Mouse (Mus musculus) MN1 (cell line): ENCODE data around the gene Rps24.

Source experiments
- DNase-seq: peaks from one replicate; pipeline ENCODE4 v3.0.0-alpha.2; 2016; ENCODE audit warnings: low spot score

Gene Rps24

DNA sequence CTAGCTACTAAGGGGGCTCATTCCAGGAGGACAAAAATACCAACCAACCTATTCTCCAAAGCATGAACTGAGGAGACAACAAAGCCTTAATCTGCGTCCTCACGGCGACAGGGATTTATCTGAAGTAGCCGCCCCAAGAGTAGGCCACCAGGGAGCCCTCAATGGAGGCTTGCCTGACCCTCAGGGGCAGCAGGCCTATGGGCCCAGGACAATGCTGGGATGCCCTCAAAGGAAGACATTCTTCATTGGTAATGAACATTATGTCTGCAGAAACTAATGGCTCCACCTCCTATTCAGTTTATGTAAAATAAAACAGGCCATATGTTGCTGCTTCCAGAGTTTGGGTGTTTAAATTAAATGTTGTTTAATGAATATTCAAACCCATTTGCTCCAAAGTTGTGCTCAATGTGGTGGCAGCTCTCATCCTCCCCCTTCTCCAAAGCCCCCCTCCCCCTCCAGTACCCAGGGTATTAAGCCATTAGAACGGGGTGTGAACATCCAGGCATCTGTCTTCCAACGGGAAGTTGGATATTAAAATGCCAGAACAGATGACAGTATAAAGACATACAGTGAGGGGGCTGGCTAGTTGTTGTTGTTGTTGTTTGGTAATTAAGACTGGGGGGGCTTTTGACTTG lies 25.7 kb downstream of the Rps24 start:
- no peak for DNase-seq

GRCm38 (mm10) chr14:24521597-24521996 lies 34.7 kb downstream of the Rps24 start:
- DNase-seq = no peak

DNA sequence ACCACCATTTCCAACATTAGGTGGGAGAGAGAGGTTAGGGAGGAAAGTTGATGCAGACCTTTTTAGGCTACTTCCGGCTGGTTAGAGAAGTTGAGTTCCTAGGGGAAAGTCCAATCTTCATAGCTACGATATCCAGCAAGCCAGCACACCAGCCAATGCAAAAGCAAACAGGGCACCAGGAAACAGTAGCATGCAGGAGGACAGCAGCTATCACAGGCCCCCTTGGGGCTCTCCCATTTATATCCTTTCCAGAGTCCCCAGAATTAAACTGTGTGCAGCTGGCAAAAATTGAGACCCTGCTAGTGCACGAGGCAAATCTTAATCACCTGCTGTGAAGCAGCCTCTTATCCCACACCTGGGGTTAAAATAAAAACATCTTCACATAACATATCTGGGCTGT lies 38.2 kb downstream of the Rps24 start:
- no peak for DNase-seq

- DNase-seq = no peak
These were observed 38.9 kb downstream of the Rps24 start for GRCm38 (mm10) chr14:24525677-24526415.

GRCm38 (mm10) chr14:24526440-24526839 lies 39.5 kb downstream of the Rps24 start:
- DNase-seq = peak; percentile 23

- DNase-seq = peak; percentile 50
These were observed 43.3 kb downstream of the Rps24 start for GRCm38 (mm10) chr14:24530228-24530627.

DNA sequence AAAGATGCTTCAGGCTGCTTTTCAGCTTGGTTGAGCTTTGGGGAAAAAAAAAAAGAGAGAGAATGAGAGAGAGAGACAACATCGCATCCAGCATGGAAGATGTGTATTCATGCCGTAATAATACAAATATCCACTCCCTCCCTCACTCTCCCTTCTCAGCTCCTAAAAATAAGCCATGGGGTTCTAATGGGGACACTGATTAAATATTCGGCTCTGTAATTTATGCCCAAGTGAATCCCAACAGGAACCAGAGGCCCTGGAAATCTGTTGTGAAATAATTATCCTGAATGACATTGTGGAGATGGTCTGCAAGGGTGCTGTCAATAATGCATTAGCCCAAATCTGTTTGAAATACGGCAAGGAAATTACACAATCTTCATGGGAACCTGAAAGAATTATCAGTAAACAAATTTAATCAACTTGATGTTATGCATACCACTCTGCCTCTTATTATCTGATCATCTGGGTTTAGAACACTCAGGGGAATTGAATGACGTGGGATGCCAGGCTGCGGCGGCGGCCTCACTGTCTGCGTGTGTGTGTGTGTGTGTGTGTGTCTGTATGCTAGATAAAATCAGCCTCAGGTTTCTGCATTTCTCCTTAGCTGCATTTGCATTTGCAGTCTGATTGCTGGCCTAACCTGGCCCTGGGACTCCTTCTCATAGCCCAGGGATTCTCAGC lies 48.1 kb downstream of the Rps24 start:
- peak; percentile 94 for DNase-seq

- DNase-seq = no peak
These were observed 56.0 kb downstream of the Rps24 start for GRCm38 (mm10) chr14:24542901-24543300.

GRCm38 (mm10) chr14:24544057-24544456 lies 57.1 kb downstream of the Rps24 start:
- no peak for DNase-seq
